Mouse (Mus musculus) myocyte (in vitro differentiated cells): Measurements from ENCODE around the gene Prss58. TPM values are rescaled to one million over a fixed set of nuclear protein-coding genes. Genes with fewer than 3 reads are reported as not detected.

Experiments
- H3K27me3 ChIP-seq: one replicate; pipeline ENCODE4 v1.6.1; 2011; ENCODE audit not compliant: control insufficient read depth, insufficient read depth, insufficient read length
- H3K36me3 ChIP-seq: one replicate; pipeline ENCODE4 v1.6.1; 2011; ENCODE audit not compliant: control insufficient read depth, insufficient read depth
- H3K4me2 ChIP-seq: one replicate; pipeline ENCODE4 v1.6.1; 2011; ENCODE audit warnings: low read depth, control low read depth
- H3K4me3 ChIP-seq: one replicate; pipeline ENCODE4 v1.5.1; 2011; ENCODE audit warnings: mild to moderate bottlenecking, control low read depth, moderate library complexity
- H3K79me2 ChIP-seq: one replicate; pipeline ENCODE4 v1.6.1; 2011; ENCODE audit not compliant: control insufficient read depth, insufficient read depth
- H3ac ChIP-seq: one replicate; pipeline ENCODE4 v1.6.1; 2011; ENCODE audit not compliant: control insufficient read depth, insufficient read length
- CEBPB ChIP-seq: IDR thresholded peaks from 2 replicates; pipeline ENCODE4 v1.6.1; 2011; ENCODE audit warnings: mild to moderate bottlenecking, moderate library complexity; ENCODE audit not compliant: poor library complexity, insufficient read depth, severe bottlenecking
- E2F4 ChIP-seq: IDR thresholded peaks from one replicate; pipeline ENCODE4 v1.6.1; 2011; ENCODE audit warnings: mild to moderate bottlenecking, control low read depth, moderate library complexity; ENCODE audit not compliant: insufficient read depth
- MAX ChIP-seq: IDR thresholded peaks from one replicate; pipeline ENCODE4 v1.6.1; 2011; ENCODE audit warnings: low read depth, mild to moderate bottlenecking, control low read depth
- MYOD1 ChIP-seq, 3 experiments: IDR thresholded peaks; one replicate each; pipeline ENCODE4 v1.6.1; 2011; ENCODE audit warnings: control low read depth in 2 of 3, low read depth in 2 of 3, mild to moderate bottlenecking in 2 of 3, moderate library complexity in 1 of 3; ENCODE audit not compliant: insufficient read length in 2 of 3, control insufficient read depth in 1 of 3
- MYOG ChIP-seq, 3 experiments: IDR thresholded peaks; one replicate each; pipeline ENCODE4 v1.6.1; 2011; ENCODE audit warnings: control low read depth in 2 of 3, low read depth in 2 of 3, mild to moderate bottlenecking in 2 of 3; ENCODE audit not compliant: insufficient read length in 2 of 3, control insufficient read depth in 1 of 3, insufficient read depth in 1 of 3
- POLR2A ChIP-seq: IDR thresholded peaks from one replicate; pipeline ENCODE4 v1.6.1; 2011; ENCODE audit warnings: low read depth, mild to moderate bottlenecking, control low read depth, moderate library complexity; ENCODE audit not compliant: insufficient read length
- POLR2AphosphoS2 ChIP-seq: IDR thresholded peaks from one replicate; pipeline ENCODE4 v1.6.1; 2011; ENCODE audit warnings: low read depth, control low read depth; ENCODE audit not compliant: insufficient read length
- REST ChIP-seq: IDR thresholded peaks from one replicate; pipeline ENCODE4 v1.6.1; 2011; ENCODE audit warnings: mild to moderate bottlenecking, control low read depth, moderate library complexity; ENCODE audit not compliant: insufficient read depth, insufficient read length
- SRF ChIP-seq: IDR thresholded peaks from one replicate; pipeline ENCODE4 v1.6.1; 2011; ENCODE audit warnings: low read depth; ENCODE audit not compliant: control insufficient read depth, insufficient read length
- TCF12 ChIP-seq: IDR thresholded peaks from one replicate; pipeline ENCODE4 v1.6.1; 2011; ENCODE audit warnings: mild to moderate bottlenecking, control low read depth; ENCODE audit not compliant: poor library complexity, insufficient read depth, severe bottlenecking
- TCF3 ChIP-seq: IDR thresholded peaks from one replicate; pipeline ENCODE4 v1.6.1; 2011; ENCODE audit warnings: low read depth, control low read depth; ENCODE audit not compliant: insufficient read length
- USF1 ChIP-seq: IDR thresholded peaks from one replicate; pipeline ENCODE4 v1.6.1; 2011; ENCODE audit warnings: low read depth, mild to moderate bottlenecking, control low read depth, moderate library complexity
- polyA plus RNA-seq: library from polyadenylated mRNA; unstranded; fragments of >200 nt; fragmentation: generic; extraction: Trizol; gene quantifications from one replicate; pipeline ENCODE4 v1.2.1, GENCODE M21; 2012; ENCODE audit warnings: missing spikeins

Prss58 gene
- polyA plus RNA-seq, 1 experiment: not detected

DNA sequence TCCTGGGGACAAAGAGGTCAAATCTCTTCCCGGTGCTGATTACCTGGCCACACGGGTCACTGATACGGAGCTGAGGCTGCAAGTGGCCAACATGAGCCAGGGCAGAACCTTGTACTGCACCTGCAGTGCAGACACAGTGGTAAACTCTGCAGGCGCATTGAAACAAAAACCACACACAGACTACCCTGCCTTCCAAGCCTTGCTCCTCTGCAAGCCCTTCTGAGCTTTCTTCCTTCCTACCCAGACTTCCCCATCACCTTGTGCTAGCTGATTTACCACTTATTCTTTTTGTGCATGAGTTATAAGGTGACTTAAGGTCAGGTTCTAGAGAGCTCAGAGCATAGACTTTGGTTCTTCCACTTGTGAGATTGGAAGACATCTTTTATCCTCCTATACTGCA, 8.4 kb downstream of the Prss58 start:
- Histone ChIP-seq H3K36me3 (no peaks in the 10 kb centered on the region), H3ac (no peak overlapping the region), H3K27me3 (no peaks in the 10 kb centered on the region), H3K4me2 (no peak overlapping the region), H3K4me3 (no peak overlapping the region), H3K79me2 (no peaks in the 10 kb centered on the region)
- TF ChIP-seq MAX: no peak
- TF ChIP-seq POLR2A: no peak
- no peak for TF ChIP-seq REST
- TF ChIP-seq USF1: no peak
- TF ChIP-seq MYOG (IDR thresholded peaks at IDR 0.05; ENCODE audit: control insufficient read depth in 1 of 3, insufficient read depth in 1 of 3, insufficient read length in 2 of 3, low read depth in 2 of 3): no peak
- no peak for TF ChIP-seq CEBPB
- no peak for TF ChIP-seq TCF12
- TF ChIP-seq POLR2AphosphoS2: no peak
- no peak for TF ChIP-seq E2F4
- no peak for TF ChIP-seq SRF

DNA sequence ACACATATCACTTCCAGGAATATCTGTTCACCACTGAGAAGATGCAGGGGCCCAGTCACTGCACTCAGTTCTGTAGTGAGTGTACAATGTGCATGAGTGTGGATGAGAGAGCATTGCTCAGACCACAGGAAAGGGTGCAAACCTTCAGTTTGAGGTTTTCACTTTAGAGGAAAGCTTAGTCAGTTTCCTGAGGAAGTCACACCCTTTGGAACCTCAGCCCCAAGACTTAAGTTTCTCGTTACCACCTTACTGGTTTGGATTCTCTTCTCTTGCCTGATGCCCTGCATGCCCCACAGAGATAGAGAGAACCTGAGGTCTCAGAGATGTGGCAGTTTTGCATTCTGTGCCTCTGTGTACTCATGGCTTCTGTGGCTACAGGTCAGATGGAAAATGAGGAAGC, 9.2 kb downstream of the Prss58 start:
- no peaks in the 10 kb centered on the region for H3K27me3 ChIP-seq
- no peak overlapping the region for H3K4me3 ChIP-seq
- TF ChIP-seq REST (no peak), MAX (no peak), MYOD1 (IDR thresholded peaks at IDR 0.05; ENCODE audit: control insufficient read depth in 1 of 3, insufficient read length in 2 of 3, low read depth in 2 of 3) (no peak), POLR2AphosphoS2 (no peak), USF1 (no peak), SRF (no peak), TCF12 (no peak), POLR2A (no peak), TCF3 (no peak), E2F4 (no peak)
- H3K4me2 ChIP-seq: no peak overlapping the region
- no peak overlapping the region for H3ac ChIP-seq
- no peaks in the 10 kb centered on the region for H3K79me2 ChIP-seq
- no peaks in the 10 kb centered on the region for H3K36me3 ChIP-seq

DNA sequence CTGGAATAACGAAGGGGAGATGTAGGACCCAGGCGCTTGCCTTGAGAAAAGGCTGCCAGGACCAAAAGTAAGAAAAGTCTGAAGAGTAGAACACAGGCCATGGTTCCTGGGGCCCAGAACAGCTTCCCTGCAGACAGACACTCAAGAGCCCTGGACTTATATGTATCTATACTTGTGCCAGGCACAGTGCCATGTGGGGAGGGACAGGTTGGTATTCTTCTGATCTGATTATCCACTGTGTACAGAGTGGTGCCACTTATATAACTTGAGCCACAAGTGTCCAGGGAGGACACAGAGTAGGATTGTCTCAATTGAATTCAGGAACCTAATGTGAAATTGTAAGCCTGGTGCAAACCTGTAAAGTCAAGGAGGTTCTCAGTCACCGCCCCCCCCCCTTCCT, 12.8 kb downstream of the Prss58 start, which contains the start of gene Moxd2:
TSS of gene Moxd2 (minus strand) at position 101 of the 400 bp plus-strand sequence.
- no peaks in the 10 kb centered on the region for H3K36me3 ChIP-seq
- no peaks in the 10 kb centered on the region for H3K27me3 ChIP-seq
- H3K4me2 ChIP-seq: no peak within 1 kb of the TSS
- H3K4me3 ChIP-seq: no peak within 1 kb of the TSS
- TF ChIP-seq TCF3: no peak
- no peak for TF ChIP-seq TCF12
- no peak for TF ChIP-seq E2F4
- TF ChIP-seq MYOG (IDR thresholded peaks at IDR 0.05; ENCODE audit: control insufficient read depth in 1 of 3, insufficient read depth in 1 of 3, insufficient read length in 2 of 3, low read depth in 2 of 3): no peak
- no peak for TF ChIP-seq POLR2AphosphoS2
- TF ChIP-seq CEBPB: no peak
- no peak for TF ChIP-seq MAX
- TF ChIP-seq SRF: no peak
- H3ac ChIP-seq: no peak within 1 kb of the TSS
- no peaks in the 10 kb centered on the region for H3K79me2 ChIP-seq

- H3K4me2 ChIP-seq: no peak overlapping the region
- no peaks in the 10 kb centered on the region for H3K27me3 ChIP-seq
Observed at GRCm38 (mm10) chr6:40845283-40845682, 54.9 kb downstream of the Prss58 start.

More at GRCm38 (mm10) chr6:40845283-40845682, 54.9 kb downstream of the Prss58 start:
- Histone ChIP-seq H3K79me2 (no peaks in the 10 kb centered on the region), H3K4me3 (no peak overlapping the region), H3ac (no peak overlapping the region), H3K36me3 (no peaks in the 10 kb centered on the region)
- TF ChIP-seq USF1: no peak
- no peak for TF ChIP-seq POLR2AphosphoS2
- no peak for TF ChIP-seq SRF
- no peak for TF ChIP-seq TCF12
- TF ChIP-seq E2F4: no peak
- no peak for TF ChIP-seq MAX
- TF ChIP-seq REST: no peak
- TF ChIP-seq MYOG (IDR thresholded peaks at IDR 0.05; ENCODE audit: control insufficient read depth in 1 of 3, insufficient read depth in 1 of 3, insufficient read length in 2 of 3, low read depth in 2 of 3): no peak
- no peak for TF ChIP-seq CEBPB
- TF ChIP-seq POLR2A: no peak
- TF ChIP-seq MYOD1 (IDR thresholded peaks at IDR 0.05; ENCODE audit: control insufficient read depth in 1 of 3, insufficient read length in 2 of 3, low read depth in 2 of 3): no peak

Other genes starting within 250 kb of the Prss58 start
- not detected for gene Moxd2, start 12.9 kb downstream of the Prss58 start, polyA plus RNA-seq
- gene 1700074P13Rik, start 40.2 kb upstream of the Prss58 start, polyA plus RNA-seq: not detected
- not detected for gene Gm4744, start 51.5 kb upstream of the Prss58 start, polyA plus RNA-seq
- not detected for gene 1810009J06Rik, start 64.4 kb upstream of the Prss58 start, polyA plus RNA-seq
- gene Gm2663, start 99.1 kb upstream of the Prss58 start, polyA plus RNA-seq: not detected
- 0.10 TPM for gene 2210010C04Rik, start 135.1 kb upstream of the Prss58 start, polyA plus RNA-seq